Mouse (Mus musculus) lung, adult 18-20 months (tissue): ENCODE data around the gene Cbll1.
"Not testable (repeated sequence)": the region's sequence is repeated elsewhere in the genome, so short reads cannot be mapped to it uniquely, and the experiment has no call there.

Experiments
- DNase-seq, 2 experiments: peaks; one replicate each; pipeline ENCODE4 v3.0.0; 2022; ENCODE audit warnings: mixed read lengths in 2 of 2

The Cbll1 gene

DNA sequence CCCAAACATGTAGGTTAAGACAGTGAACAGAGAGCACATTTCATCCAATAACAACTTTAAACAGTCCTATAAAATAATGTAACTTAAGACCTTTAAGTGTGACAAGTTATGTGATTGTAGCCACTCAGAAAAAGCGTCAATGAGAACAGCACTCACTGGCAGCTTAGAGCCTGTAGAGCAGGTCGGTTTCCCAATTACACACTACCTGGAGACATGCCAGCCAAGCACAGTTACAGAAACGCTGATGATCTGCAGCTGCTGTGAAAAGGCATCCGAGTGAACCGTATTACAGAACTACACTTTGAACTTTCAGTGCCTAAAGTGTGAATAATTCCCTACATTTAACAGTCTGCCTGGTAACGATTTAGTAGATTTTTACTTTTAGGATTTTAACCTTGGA lies 13.0 kb downstream of the Cbll1 start:
- peak; percentile 18 to 48 for DNase-seq

DNA sequence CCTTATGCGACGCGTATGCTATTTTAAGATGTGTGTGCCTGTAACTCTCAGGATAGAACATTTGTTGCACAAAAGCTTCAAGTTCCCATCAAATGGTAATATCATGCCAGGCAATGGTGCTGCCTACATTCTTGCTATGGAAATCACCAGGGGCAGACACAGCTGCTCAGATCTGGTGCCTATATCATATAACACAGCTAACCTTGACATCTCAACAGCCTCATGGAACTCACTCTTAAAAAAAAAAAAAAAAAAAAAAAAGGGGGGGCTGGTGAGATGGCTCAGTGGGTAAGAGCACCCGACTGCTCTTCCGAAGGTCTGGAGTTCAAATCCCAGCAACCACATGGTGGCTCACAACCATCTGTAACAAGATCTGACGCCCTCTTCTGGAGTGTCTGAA lies 21.2 kb downstream of the Cbll1 start:
- DNase-seq: not testable (repeated sequence)

DNA sequence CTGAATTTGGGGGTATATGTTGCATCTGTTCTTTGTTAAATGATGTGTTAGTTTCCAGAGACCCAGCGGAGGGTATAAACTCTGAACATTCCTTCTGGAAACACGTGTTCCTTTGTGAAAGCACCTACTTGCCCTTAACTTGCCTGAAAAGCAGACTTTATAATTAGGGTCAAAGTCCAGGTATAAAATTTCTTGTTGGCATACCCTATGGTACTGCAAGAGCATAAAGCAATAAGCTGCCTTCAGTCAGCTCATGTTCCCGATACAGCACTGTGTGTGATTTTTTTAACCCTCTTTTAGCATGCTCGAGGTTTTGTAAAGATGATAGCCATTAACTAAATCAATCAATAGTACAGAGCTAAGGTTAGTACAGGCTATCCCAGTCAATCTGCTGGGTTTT lies 36.8 kb downstream of the Cbll1 start:
- DNase-seq: no peak

DNA sequence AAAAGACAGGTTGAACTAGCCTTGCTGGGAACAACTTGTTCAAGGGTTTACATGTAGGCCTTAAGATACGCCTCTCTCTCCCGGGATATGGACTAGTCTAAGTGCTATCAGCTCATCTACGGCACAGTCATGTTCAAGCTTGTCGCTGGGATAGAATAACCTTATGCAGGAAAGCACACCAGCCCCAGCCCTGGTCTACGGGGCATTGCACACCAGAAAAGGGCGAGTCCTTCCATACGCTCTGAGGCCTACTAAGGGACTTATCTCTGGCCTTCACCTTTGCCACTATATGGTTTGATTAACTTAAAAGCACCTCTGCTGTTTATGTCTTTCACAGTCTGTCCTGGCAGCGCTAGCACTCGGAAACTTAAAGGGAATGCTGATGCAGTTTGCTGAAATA lies 38.0 kb downstream of the Cbll1 start:
- no peak for DNase-seq

DNA sequence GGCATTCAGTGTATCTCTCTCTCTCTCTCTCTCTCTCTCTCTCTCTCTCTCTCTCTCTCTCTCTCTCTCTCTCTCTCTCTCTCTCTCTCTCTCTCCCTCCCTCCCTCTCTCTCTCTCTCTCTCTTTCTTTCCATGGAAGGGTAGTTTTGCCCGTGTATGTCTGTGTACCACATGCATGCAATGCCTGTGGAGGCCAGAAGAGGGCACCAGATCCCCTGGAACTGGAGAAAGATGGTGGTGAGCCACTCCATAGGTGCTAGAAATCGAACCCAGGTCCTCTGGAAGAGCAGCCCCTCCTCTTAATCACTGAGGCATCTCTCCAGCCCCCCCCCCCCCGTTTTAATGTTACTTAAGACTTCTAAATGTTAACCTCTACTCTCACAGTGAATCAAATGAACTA lies 39.1 kb downstream of the Cbll1 start:
- not testable (repeated sequence) for DNase-seq

DNA sequence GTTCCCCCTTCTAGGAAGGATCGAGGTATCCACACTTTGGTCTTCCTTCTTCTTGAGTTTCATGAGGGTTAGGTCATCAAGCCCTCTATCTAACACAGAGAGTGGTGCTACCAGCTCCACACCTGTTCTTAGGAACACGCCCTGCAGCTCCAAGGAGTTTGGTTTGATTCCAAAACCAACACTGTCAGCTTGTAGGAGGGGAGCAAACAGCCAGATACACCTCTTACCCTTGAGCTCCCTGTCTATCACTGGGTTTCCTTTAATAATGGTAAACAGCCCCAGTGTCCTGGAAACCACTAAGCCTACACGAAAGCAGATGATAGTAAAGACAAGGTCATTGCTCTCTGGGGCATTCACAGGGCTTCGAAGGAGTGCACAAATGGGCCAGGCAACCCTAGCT lies 40.9 kb downstream of the Cbll1 start:
- DNase-seq: peak; percentile 40 to 63

DNA sequence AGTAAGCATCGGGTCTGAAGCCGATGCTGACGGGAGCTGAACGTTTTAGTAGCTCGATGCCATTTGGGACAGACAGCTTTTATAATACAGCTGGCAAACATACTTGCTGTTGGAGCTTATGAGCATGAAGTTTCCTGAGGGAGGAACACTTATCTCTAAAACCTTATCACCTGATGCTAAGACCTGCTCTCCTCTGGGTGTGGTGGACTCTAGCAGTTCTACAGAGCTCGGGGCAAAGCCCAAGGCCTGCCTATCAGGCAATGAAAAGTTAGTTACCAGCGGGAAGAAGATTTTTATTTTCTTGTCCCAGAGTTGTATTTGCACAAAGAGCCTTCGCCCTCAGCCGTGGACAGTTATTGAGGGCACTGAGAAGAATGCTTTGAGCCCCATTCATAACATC lies 43.1 kb downstream of the Cbll1 start:
- no peak for DNase-seq

DNA sequence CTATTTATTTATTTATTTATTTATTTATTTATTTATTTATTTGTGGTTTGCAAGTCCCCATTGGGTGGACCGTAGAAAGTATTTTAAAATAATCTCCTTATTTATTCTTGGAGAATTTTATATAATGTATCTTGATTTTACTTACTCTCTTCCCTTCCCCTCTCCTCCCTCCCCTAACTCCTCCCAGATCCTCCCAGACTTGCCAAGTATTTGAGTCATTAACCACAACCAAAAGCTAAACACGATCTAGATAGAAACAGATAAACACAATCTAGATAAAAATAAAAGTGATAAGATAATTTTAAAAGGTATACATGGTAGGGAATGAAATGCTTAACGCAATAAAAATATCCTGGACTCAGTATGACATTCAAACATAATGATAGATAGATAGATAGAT lies 50.1 kb downstream of the Cbll1 start:
- DNase-seq: no peak

DNA sequence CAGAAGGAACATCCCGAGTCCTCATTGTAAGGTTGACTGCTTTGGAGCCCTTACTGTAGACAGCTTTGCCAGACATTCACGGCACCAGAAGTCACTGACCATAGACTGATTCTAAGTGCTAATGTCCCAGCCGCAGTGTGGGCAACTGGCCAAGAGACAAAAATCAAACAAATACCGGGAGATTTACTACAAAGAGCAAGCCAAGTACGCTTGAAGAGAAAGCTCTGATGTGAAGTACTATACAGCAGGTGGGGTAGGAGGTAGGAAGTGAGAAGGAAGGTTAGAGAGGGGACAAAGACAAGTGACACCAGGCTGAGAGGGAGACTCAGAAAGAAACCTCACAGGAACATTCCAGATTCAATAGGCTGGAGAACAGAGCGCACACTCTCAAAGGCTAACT lies 54.6 kb downstream of the Cbll1 start:
- DNase-seq: peak; percentile 29 to 34

DNA sequence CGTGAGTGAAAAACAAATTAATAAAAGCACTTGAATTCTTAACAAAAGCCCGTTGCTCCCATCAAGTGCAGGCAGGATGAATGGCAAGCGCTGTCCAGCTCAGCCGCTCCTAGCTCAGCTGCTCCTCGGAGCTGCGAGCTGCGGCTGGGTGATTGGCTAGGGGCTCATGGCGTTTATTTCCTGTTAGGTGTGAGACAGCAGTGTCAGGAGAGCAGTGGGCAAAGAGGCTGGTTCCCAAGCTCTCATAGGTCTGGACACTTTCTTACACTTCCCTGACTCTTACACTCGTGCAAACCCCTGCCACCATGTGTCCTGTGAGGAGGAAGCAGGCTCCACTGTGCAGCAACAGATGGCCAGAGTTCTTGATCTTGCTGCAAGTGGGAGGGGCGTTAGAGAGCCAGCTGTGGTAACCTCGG lies 55.3 kb downstream of the Cbll1 start:
- peak in 1 of 2 experiments; percentile 8 for DNase-seq

DNA sequence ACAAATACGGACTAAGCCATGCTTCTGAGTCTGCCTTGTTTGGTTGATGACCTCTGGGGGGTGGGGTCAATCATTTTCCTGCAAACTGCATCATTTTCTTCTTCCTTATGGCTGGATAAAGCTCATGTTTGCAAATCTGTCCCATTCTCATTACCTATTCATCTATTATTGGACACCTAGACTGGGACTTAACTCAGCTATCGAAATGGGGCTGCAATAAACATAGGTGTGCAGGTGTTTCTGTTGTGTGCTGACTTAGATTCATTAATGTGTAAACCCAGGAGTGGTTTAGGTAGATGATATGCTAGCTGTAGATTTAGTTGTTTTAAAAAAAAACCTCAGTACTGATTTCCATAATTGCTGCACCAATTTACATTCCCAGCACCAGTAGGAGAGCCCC lies 59.8 kb downstream of the Cbll1 start:
- DNase-seq: no peak

DNA sequence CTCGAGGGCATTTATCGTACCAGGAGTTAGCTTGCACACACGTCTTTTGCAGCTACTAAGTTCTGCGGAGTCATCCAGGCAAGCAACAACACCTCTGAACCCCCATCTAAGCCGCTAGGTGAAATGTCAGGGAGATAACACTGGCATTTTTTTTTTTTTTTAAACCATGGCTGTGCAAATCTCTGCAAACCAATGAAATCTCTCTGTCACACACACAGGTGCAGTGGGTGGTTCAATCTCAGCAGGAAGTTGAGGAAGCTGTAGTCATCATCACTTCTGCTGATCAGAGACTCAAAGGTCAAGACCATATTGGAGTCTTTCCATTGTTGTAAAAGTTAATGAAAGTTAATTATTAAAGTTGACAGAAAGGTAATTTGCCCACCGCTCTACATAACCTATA lies 61.6 kb downstream of the Cbll1 start:
- no peak for DNase-seq
